Mouse (Mus musculus) lung, postnatal 0 days (tissue): ENCODE results near the gene Rps23. TPM values are rescaled to one million over a fixed set of nuclear protein-coding genes. Genes with fewer than 3 reads are reported as not detected.

Experiments
- ATAC-seq: fragments of 200-750 bp; cut with Nextera tagmentation; 2 replicates; pipeline ENCODE4 v1.8.0; 2017; ENCODE audit warnings: moderate library complexity
- DNase-seq: peaks from one replicate; pipeline ENCODE4 v3.0.0-alpha.2; 2016; ENCODE audit warnings: low spot score
- H3K27ac ChIP-seq: fragments of 300-500 bp; sonication (generic); 2 replicates; pipeline ENCODE4 v1.5.1; 2014; ENCODE audit warnings: antibody characterized with exemption, mild to moderate bottlenecking, low read length, mixed read lengths
- H3K27me3 ChIP-seq: fragments of 300-500 bp; sonication (generic); replicated peaks from 2 replicates; pipeline ENCODE4 v1.6.1; 2014; ENCODE audit warnings: low read length, mixed read lengths; ENCODE audit not compliant: insufficient read depth
- H3K36me3 ChIP-seq: fragments of 300-500 bp; sonication (generic); 2 replicates; pipeline ENCODE4 v1.6.1; 2014; ENCODE audit warnings: low read length, mixed read lengths; ENCODE audit not compliant: insufficient read depth
- H3K4me1 ChIP-seq: fragments of 300-500 bp; sonication (generic); 2 replicates; pipeline ENCODE4 v1.6.1; 2014; ENCODE audit warnings: antibody characterized with exemption, low read depth, low read length, mixed read lengths; ENCODE audit not compliant: insufficient read depth
- H3K4me2 ChIP-seq: fragments of 300-500 bp; sonication (generic); replicated peaks from 2 replicates; pipeline ENCODE4 v1.6.1; 2014; ENCODE audit warnings: low read depth, mild to moderate bottlenecking, low read length, moderate library complexity, mixed read lengths
- H3K4me3 ChIP-seq: fragments of 300-500 bp; sonication (generic); 2 replicates; pipeline ENCODE4 v1.5.1; 2014; ENCODE audit warnings: low read depth, low read length
- H3K9ac ChIP-seq: fragments of 300-500 bp; sonication (generic); replicated peaks from 2 replicates; pipeline ENCODE4 v1.6.1; 2014; ENCODE audit warnings: low read depth, mild to moderate bottlenecking
- H3K9me3 ChIP-seq: fragments of 300-500 bp; sonication (generic); 2 replicates; pipeline ENCODE4 v1.6.1; 2016; ENCODE audit warnings: low read length, mixed read lengths
- CTCF ChIP-seq: IDR thresholded peaks from 2 replicates; pipeline ENCODE4 v1.5.1; 2016; ENCODE audit warnings: antibody characterized with exemption, mild to moderate bottlenecking
- EP300 ChIP-seq: IDR thresholded peaks from 2 replicates; pipeline ENCODE4 v1.6.1; 2016; ENCODE audit warnings: antibody characterized with exemption, mild to moderate bottlenecking, control low read depth
- WGBS: fragments of 180-500 bp; shearing (Covaris S2); extraction: QIAGEN DNeasy Blood & Tissue Kit; methylation state at CpG from one replicate; pipeline ENCODE4 v1.1.7; 2014; 5-methylcytosine and 5-hydroxymethylcytosine counted together
- polyA plus RNA-seq: library from polyadenylated mRNA; unstranded; fragments of >200 nt; fragmentation: Nextera tagmentation; extraction: Ambion mirVana; gene quantifications from 2 replicates; pipeline ENCODE4 v1.2.1, GENCODE M21; 2015

Gene Rps23
- polyA plus RNA-seq, 1 experiment from 2014 or later, result 205 TPM

DNA sequence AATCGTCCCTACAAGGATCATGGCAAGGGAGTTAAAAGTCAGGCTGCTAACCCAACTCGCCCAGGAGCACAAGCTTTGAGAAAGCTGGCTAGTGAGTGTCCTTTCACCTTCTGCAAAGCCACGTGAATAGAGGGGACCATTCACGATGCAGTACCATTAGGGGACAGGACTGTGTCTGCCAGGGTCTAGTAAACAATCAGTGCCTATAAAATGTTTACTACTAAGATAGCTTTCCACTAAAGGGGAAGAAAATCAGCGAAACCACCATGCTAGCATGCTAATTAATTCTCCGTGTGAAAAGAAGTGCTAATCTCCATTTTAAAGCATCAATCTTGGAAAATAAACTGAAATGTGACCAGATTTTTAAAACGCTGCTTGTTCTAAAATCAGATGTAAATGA, 50.7 kb downstream of the Rps23 start:
- Histone ChIP-seq H3K27me3 (no peaks in the 10 kb centered on the region), H3K4me3 (no peak overlapping the region), H3K4me1 (no peaks in the 10 kb centered on the region), H3K27ac (no peak overlapping the region), H3K36me3 (no peaks in the 10 kb centered on the region), H3K9ac (no peak overlapping the region), H3K9me3 (no peaks in the 10 kb centered on the region), H3K4me2 (no peak overlapping the region)
- no peak for TF ChIP-seq CTCF
- no peak for TF ChIP-seq EP300
- no peak for DNase-seq
- 60% methylated on average over 7 of the region's 7 CpGs for whole genome bisulfite sequencing
- ATAC-seq, result no peak

Other genes with a start within 250 kb of the Rps23 start
- not detected in 2 replicates for gene Atp6ap1l, start 17.6 kb upstream of the Rps23 start, polyA plus RNA-seq